Mouse (Mus musculus): ENCODE measurements around the gene Ccl27a.
"Not testable (repeated sequence)": the region's sequence is repeated elsewhere in the genome, so short reads cannot be mapped to it uniquely, and the experiment has no call there.

- TF ChIP-seq CTCF (IDR thresholded peaks at IDR 0.05; ENCODE audit: insufficient read depth, low read length); POLR2A (IDR thresholded peaks at IDR 0.05; ENCODE audit: borderline replicate concordance, extremely low read depth, low read depth, low read length): not testable (repeated sequence)
These were observed at the start of gene Ccl27a for GRCm38 (mm10) chr4:41774002-41774401.
